Mouse (Mus musculus) thymus, postnatal 10 days (tissue): ENCODE data around the gene Chrna9.

Experiments used
- DNase-seq, 2 experiments: peaks; one replicate each; pipeline ENCODE4 v3.0.0; 2021; ENCODE audit warnings: low spot score in 2 of 2

Gene Chrna9

GRCm38 (mm10) chr5:66008245-66008967 lies 73.7 kb downstream of the Chrna9 start:
- DNase-seq, result no peak

GRCm38 (mm10) chr5:66013999-66014398 lies 79.3 kb downstream of the Chrna9 start:
- no peak for DNase-seq

- DNase-seq, result no peak
Observed at GRCm38 (mm10) chr5:66014437-66014836, 79.7 kb downstream of the Chrna9 start.

GRCm38 (mm10) chr5:66015449-66015961 lies 80.8 kb downstream of the Chrna9 start:
- DNase-seq, result no peak

GRCm38 (mm10) chr5:66026796-66027195 lies 92.1 kb downstream of the Chrna9 start:
- DNase-seq, result no peak
